Mouse (Mus musculus): ENCODE results near the gene Rbfox3. TPM values are rescaled to one million over a fixed set of nuclear protein-coding genes. Genes with fewer than 3 reads are reported as not detected.

The Rbfox3 gene
- polyA plus RNA-seq, 1 experiment from 2014 or later: 1.1 TPM

GRCm38 (mm10) chr11:118502990-118503389 is 408.4 kb downstream of the Rbfox3 start:
- no peaks in the 10 kb centered on the region for H3K36me3 ChIP-seq (ENCODE audit: control insufficient read depth, insufficient read depth, low read length)
- no peak overlapping the region for H3K27ac ChIP-seq (ENCODE audit: low read depth, low read length)
- no peak for ATAC-seq (replicated peaks; ENCODE audit: low FRiP score)
- peak overlapping the region; percentile 25; the same call in 1 of the 2 replicates for H3K4me2 ChIP-seq
- no peak overlapping the region for H3K4me3 ChIP-seq (ENCODE audit: low read depth, low read length)
- no peak for DNase-seq (ENCODE audit: low spot score)
- no peak overlapping the region for H3K9ac ChIP-seq (ENCODE audit: low read depth, low read length)
- H3K9me3 ChIP-seq (ENCODE audit: control insufficient read depth, low read length): no peaks in the 10 kb centered on the region
- 40% methylated on average over 6 of the region's 6 CpGs for WGBS
- peaks cover 9% of the 10 kb centered on the region; the same call in 1 of the 2 replicates for H3K4me1 ChIP-seq (replicated peaks; ENCODE audit: control insufficient read depth, insufficient read depth, low read length)
- peaks cover 38% of the 10 kb centered on the region for H3K27me3 ChIP-seq (replicated peaks; ENCODE audit: control insufficient read depth, insufficient read depth, low read length)

- DNase-seq (ENCODE audit: low spot score) (no peak), ATAC-seq (replicated peaks; ENCODE audit: low FRiP score) (no peak)
- Histone ChIP-seq H3K27ac (ENCODE audit: low read depth, low read length) (no peak overlapping the region), H3K9ac (ENCODE audit: low read depth, low read length) (no peak overlapping the region), H3K4me1 (replicated peaks; ENCODE audit: control insufficient read depth, insufficient read depth, low read length) (no peaks in the 10 kb centered on the region), H3K4me2 (no peak overlapping the region), H3K36me3 (ENCODE audit: control insufficient read depth, insufficient read depth, low read length) (no peaks in the 10 kb centered on the region), H3K9me3 (ENCODE audit: control insufficient read depth, low read length) (no peaks in the 10 kb centered on the region), H3K4me3 (ENCODE audit: low read depth, low read length) (no peak overlapping the region), H3K27me3 (replicated peaks; ENCODE audit: control insufficient read depth, insufficient read depth, low read length) (peaks cover 9% of the 10 kb centered on the region; the same call in 1 of the 2 replicates)
- WGBS: 69% methylated on average over 20 of the region's 20 CpGs
Observed at GRCm38 (mm10) chr11:118496066-118496689, 415.2 kb downstream of the Rbfox3 start.

- no peak overlapping the region for H3K4me3 ChIP-seq (ENCODE audit: low read depth, low read length)
- H3K9ac ChIP-seq (ENCODE audit: low read depth, low read length): no peak overlapping the region
- H3K4me2 ChIP-seq: no peak overlapping the region
- no peak for DNase-seq (ENCODE audit: low spot score)
- 36% methylated on average over 5 of the region's 5 CpGs for WGBS
- peaks cover 9% of the 10 kb centered on the region for H3K27me3 ChIP-seq (replicated peaks; ENCODE audit: control insufficient read depth, insufficient read depth, low read length)
- H3K4me1 ChIP-seq (replicated peaks; ENCODE audit: control insufficient read depth, insufficient read depth, low read length): peaks cover 5% of the 10 kb centered on the region
- no peak for ATAC-seq (replicated peaks; ENCODE audit: low FRiP score)
- no peaks in the 10 kb centered on the region for H3K9me3 ChIP-seq (ENCODE audit: control insufficient read depth, low read length)
- no peak overlapping the region for H3K27ac ChIP-seq (ENCODE audit: low read depth, low read length)
- no peaks in the 10 kb centered on the region for H3K36me3 ChIP-seq (ENCODE audit: control insufficient read depth, insufficient read depth, low read length)
Observed at GRCm38 (mm10) chr11:118495065-118495464, 416.3 kb downstream of the Rbfox3 start.

GRCm38 (mm10) chr11:118494001-118494737 is 417.2 kb downstream of the Rbfox3 start:
- Histone ChIP-seq H3K4me1 (replicated peaks; ENCODE audit: control insufficient read depth, insufficient read depth, low read length) (peaks cover 5% of the 10 kb centered on the region), H3K9me3 (ENCODE audit: control insufficient read depth, low read length) (no peaks in the 10 kb centered on the region), H3K4me2 (no peak overlapping the region), H3K36me3 (ENCODE audit: control insufficient read depth, insufficient read depth, low read length) (no peaks in the 10 kb centered on the region), H3K27me3 (replicated peaks; ENCODE audit: control insufficient read depth, insufficient read depth, low read length) (peaks cover 9% of the 10 kb centered on the region), H3K27ac (ENCODE audit: low read depth, low read length) (no peak overlapping the region), H3K9ac (ENCODE audit: low read depth, low read length) (no peak overlapping the region), H3K4me3 (ENCODE audit: low read depth, low read length) (no peak overlapping the region)
- WGBS: 61% methylated on average over 12 of the region's 12 CpGs
- no peak for DNase-seq (ENCODE audit: low spot score)
- no peak for ATAC-seq (replicated peaks; ENCODE audit: low FRiP score)

GRCm38 (mm10) chr11:118493458-118493857 is 417.9 kb downstream of the Rbfox3 start:
- H3K9ac ChIP-seq (ENCODE audit: low read depth, low read length): no peak overlapping the region
- no peak overlapping the region for H3K4me3 ChIP-seq (ENCODE audit: low read depth, low read length)
- no peaks in the 10 kb centered on the region for H3K36me3 ChIP-seq (ENCODE audit: control insufficient read depth, insufficient read depth, low read length)
- no peak for ATAC-seq (replicated peaks; ENCODE audit: low FRiP score)
- H3K4me1 ChIP-seq (replicated peaks; ENCODE audit: control insufficient read depth, insufficient read depth, low read length): peaks cover 5% of the 10 kb centered on the region
- H3K9me3 ChIP-seq (ENCODE audit: control insufficient read depth, low read length): no peaks in the 10 kb centered on the region
- peaks cover 6% of the 10 kb centered on the region for H3K27me3 ChIP-seq (replicated peaks; ENCODE audit: control insufficient read depth, insufficient read depth, low read length)
- WGBS: 77% methylated on average over 2 of the region's 2 CpGs
- H3K4me2 ChIP-seq: no peak overlapping the region
- H3K27ac ChIP-seq (ENCODE audit: low read depth, low read length): no peak overlapping the region
- no peak for DNase-seq (ENCODE audit: low spot score)

GRCm38 (mm10) chr11:118491230-118491629 is 420.2 kb downstream of the Rbfox3 start:
- Histone ChIP-seq H3K4me1 (replicated peaks; ENCODE audit: control insufficient read depth, insufficient read depth, low read length) (peaks cover 5% of the 10 kb centered on the region), H3K4me2 (no peak overlapping the region), H3K27ac (ENCODE audit: low read depth, low read length) (no peak overlapping the region), H3K9ac (ENCODE audit: low read depth, low read length) (no peak overlapping the region), H3K4me3 (ENCODE audit: low read depth, low read length) (no peak overlapping the region), H3K27me3 (replicated peaks; ENCODE audit: control insufficient read depth, insufficient read depth, low read length) (no peaks in the 10 kb centered on the region; the same call in 1 of the 2 replicates), H3K9me3 (ENCODE audit: control insufficient read depth, low read length) (no peaks in the 10 kb centered on the region), H3K36me3 (ENCODE audit: control insufficient read depth, insufficient read depth, low read length) (no peaks in the 10 kb centered on the region)
- ATAC-seq (replicated peaks; ENCODE audit: low FRiP score) (no peak), DNase-seq (ENCODE audit: low spot score) (no peak)
- WGBS: 75% methylated on average over 7 of the region's 7 CpGs

- Histone ChIP-seq H3K9me3 (ENCODE audit: control insufficient read depth, low read length) (no peaks in the 10 kb centered on the region), H3K36me3 (ENCODE audit: control insufficient read depth, insufficient read depth, low read length) (no peaks in the 10 kb centered on the region), H3K27me3 (replicated peaks; ENCODE audit: control insufficient read depth, insufficient read depth, low read length) (no peaks in the 10 kb centered on the region; the same call in 1 of the 2 replicates), H3K9ac (ENCODE audit: low read depth, low read length) (peak overlapping the region; percentile 38), H3K27ac (ENCODE audit: low read depth, low read length) (no peak overlapping the region), H3K4me1 (replicated peaks; ENCODE audit: control insufficient read depth, insufficient read depth, low read length) (peaks cover 5% of the 10 kb centered on the region), H3K4me3 (ENCODE audit: low read depth, low read length) (peak overlapping the region; percentile 35), H3K4me2 (peak overlapping the region; percentile 67)
- 16% methylated on average over 22 of the region's 22 CpGs for WGBS
- DNase-seq (ENCODE audit: low spot score): peak; percentile 84
- ATAC-seq (replicated peaks; ENCODE audit: low FRiP score): peak; percentile 80
Observed at GRCm38 (mm10) chr11:118490566-118491218, 420.7 kb downstream of the Rbfox3 start.

GRCm38 (mm10) chr11:118488907-118489270 is 422.5 kb downstream of the Rbfox3 start:
- DNase-seq (ENCODE audit: low spot score) (no peak), ATAC-seq (replicated peaks; ENCODE audit: low FRiP score) (no peak)
- H3K4me3 ChIP-seq (ENCODE audit: low read depth, low read length): no peak overlapping the region
- no peaks in the 10 kb centered on the region for H3K9me3 ChIP-seq (ENCODE audit: control insufficient read depth, low read length)
- H3K27ac ChIP-seq (ENCODE audit: low read depth, low read length): no peak overlapping the region
- no peaks in the 10 kb centered on the region; the same call in 1 of the 2 replicates for H3K27me3 ChIP-seq (replicated peaks; ENCODE audit: control insufficient read depth, insufficient read depth, low read length)
- H3K4me1 ChIP-seq (replicated peaks; ENCODE audit: control insufficient read depth, insufficient read depth, low read length): peaks cover 5% of the 10 kb centered on the region
- H3K36me3 ChIP-seq (ENCODE audit: control insufficient read depth, insufficient read depth, low read length): peaks cover 5% of the 10 kb centered on the region; the same call in 1 of the 2 replicates
- no peak overlapping the region for H3K4me2 ChIP-seq
- no peak overlapping the region for H3K9ac ChIP-seq (ENCODE audit: low read depth, low read length)
- WGBS: 78% methylated on average over 12 of the region's 12 CpGs

All from liver, embryonic 11.5 days (tissue).